Mouse (Mus musculus) cerebellum, postnatal 25 days (tissue): ENCODE data around the gene Tsen2.

Experiments
- DNase-seq, 2 experiments: peaks; one replicate each; pipeline ENCODE4 v3.0.0; 2021; ENCODE audit warnings: mixed read lengths in 2 of 2

The Tsen2 gene

GRCm38 (mm10) chr6:115544442-115544970 lies at the start of gene Tsen2:
Gene Tsen2 (plus strand): TSS chr6:115544664.
- DNase-seq, result peak; percentile 97 to 98

DNA sequence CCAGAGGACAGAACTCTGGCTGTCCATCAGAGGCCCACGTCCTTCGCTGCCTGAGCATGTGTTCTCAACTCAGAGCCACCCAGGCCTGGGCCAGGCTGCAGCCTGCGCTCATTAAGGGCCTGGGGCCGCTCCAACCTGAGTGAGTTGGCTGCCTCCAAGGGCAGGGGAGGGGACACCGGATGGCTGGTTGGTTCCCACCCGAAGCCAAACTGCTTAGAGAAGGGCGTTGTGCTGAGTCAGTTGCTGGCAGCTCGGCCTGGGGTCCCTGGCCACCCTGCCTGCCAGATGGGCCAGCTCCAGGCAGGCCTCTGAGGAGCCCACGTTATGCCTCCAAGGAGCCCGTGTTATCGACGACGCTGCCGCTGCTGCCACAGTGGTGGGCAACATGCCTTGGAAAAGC lies 44.9 kb upstream of the Tsen2 start:
- peak in 1 of 2 experiments; percentile 37 for DNase-seq

- DNase-seq, result no peak
Observed at GRCm38 (mm10) chr6:115500234-115500633, 44.2 kb upstream of the Tsen2 start.

- no peak for DNase-seq
Observed at GRCm38 (mm10) chr6:115501131-115501530, 43.3 kb upstream of the Tsen2 start.

DNA sequence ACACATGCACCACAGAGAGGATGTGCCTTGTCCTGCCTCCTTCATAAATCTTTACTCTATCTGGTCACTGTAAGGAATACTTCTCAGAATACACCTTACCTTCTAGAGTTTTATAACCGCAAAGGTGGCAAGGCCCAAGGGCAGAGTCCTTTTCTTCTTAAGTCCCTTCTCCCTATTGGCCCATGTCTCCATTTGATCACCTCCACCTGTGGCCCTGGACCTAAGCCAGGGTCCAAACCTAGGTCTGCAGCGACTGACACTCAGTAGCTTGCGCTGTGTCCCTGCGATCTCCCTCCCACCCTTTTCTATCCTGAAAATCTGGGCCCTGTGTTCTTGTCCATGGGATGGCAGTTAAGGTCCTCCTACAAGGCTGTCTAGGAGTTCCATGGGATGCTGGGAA lies 41.4 kb upstream of the Tsen2 start:
- no peak for DNase-seq

GRCm38 (mm10) chr6:115503549-115504159 lies 40.8 kb upstream of the Tsen2 start:
- DNase-seq, result no peak

DNA sequence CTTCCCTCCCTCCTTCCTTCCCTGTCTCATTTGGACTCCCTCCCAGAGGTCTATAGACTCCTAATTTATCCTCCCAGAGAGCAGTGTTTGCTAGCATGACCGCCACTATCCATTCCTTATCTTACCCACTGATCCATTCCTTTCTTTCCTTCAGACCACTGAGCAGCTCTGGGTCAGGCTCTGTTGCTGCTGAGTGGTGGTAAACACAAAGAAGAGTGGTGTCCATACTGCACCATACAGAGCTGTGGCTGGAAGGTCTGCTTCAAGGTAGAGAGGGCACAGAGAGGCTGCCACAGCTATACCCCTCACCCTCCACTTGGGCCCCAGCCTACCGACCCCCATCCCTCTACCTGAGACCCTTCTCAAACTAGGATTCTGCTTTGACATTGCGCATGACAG lies 40.3 kb upstream of the Tsen2 start:
- no peak for DNase-seq

DNA sequence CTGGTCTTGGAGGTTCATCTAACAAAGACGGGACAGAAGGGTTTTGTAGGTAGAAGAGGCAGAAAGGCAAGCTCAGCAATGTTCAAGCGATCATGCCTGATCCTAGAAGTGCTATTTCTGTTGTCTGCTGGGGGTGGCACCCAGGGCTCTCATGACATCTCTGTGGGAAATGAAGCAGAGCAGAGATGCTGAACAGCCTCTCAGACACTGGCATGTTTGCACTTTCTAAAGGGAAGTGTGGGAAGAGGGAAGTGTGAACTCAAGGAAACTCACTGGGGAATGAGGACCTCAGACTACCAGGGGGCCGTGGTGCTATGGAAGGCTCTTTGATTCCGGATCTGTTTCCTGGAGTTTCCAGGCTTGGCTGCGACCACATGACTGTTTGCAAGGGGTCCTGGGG lies 39.5 kb upstream of the Tsen2 start:
- DNase-seq, result no peak

DNA sequence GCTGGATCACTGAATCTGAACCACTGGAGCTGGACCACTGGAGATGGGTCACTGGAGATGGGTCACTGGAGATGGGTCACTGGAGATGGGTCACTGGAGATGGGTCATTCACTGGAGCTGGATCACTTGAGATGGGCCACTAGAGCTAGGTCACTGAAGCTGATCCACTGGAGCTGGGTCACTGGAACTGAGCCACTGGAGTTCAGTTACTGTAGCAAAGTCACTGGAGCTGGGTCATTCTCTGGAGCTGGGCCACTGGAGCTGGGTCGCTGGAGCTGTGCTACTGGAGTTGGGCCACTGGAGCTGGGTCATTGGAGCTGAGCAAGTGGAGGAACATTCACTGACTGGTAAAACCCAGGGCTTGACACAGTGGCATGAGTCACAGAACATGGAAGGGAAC lies 38.0 kb upstream of the Tsen2 start:
- DNase-seq, result no peak

- no peak for DNase-seq
Observed at GRCm38 (mm10) chr6:115511447-115511846, 33.0 kb upstream of the Tsen2 start.

- DNase-seq, result no peak
Observed at GRCm38 (mm10) chr6:115513207-115513606, 31.3 kb upstream of the Tsen2 start.

GRCm38 (mm10) chr6:115517904-115518303 lies 26.6 kb upstream of the Tsen2 start:
- DNase-seq, result no peak

DNA sequence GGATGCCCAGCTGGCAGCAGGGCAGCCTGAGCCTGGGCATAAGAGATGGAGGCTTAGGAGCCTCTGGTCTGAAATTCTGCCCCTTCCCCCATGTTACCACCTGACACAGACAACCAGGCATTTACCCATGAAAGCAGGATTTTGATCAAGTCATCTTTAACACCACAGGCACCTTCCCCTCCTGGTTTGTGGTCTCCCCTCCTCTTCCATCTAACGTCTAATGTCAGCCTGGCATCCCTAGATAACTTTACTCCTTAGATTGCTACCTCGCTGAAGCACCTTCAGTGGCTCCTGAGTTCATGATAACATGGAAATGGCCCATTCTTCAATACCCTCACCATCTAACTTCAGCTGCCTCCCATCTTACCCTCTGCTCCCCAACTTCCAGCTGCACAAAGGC lies 26.1 kb upstream of the Tsen2 start:
- DNase-seq, result no peak

GRCm38 (mm10) chr6:115519275-115519699 lies 25.2 kb upstream of the Tsen2 start:
- no peak for DNase-seq

GRCm38 (mm10) chr6:115521923-115522322 lies 22.5 kb upstream of the Tsen2 start:
- DNase-seq, result no peak

GRCm38 (mm10) chr6:115522691-115523146 lies 21.7 kb upstream of the Tsen2 start:
- no peak for DNase-seq

DNA sequence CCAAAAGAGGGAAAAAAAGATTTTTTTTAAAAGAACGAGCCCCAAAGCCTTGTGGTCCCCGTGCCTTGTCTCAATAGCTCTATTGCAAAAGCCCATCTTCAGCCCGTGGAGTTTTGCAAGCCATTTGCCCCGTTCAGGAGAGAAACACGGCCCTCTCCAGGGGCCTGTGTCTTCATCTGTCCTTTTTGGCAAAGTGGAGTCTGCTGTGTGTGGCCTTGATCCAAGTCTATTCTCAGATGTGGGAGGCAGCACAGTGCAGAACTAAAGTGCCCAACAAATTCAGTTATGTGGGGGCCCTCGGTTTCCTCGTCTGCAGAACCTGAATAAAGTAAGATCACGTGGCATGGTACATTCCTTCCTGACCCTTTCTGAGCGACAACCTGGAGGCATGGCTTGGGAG lies 21.3 kb upstream of the Tsen2 start:
- DNase-seq, result peak; percentile 64 to 74

- no peak for DNase-seq
Observed at GRCm38 (mm10) chr6:115524449-115524990, 19.9 kb upstream of the Tsen2 start.

DNA sequence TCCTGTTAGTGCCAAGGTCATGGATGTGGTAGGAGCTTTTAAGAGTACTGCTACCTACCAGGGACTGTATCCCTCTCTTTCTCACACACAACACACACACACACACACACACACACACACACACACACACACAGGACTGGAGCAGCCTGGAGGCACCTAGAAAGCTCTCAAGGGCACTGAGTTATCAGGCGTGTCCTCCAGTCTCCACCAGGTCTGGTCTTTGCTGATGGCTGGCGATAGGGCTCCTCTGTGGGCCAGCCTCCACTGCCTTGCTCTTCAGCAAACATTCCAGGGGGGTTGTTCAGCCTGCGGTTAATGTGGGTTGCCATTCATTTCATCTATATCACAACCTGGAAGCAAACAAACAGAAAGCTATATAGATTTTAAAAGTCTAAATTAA lies 17.0 kb upstream of the Tsen2 start:
- DNase-seq, result no peak

GRCm38 (mm10) chr6:115528372-115528771 lies 16.1 kb upstream of the Tsen2 start:
- DNase-seq, result no peak

DNA sequence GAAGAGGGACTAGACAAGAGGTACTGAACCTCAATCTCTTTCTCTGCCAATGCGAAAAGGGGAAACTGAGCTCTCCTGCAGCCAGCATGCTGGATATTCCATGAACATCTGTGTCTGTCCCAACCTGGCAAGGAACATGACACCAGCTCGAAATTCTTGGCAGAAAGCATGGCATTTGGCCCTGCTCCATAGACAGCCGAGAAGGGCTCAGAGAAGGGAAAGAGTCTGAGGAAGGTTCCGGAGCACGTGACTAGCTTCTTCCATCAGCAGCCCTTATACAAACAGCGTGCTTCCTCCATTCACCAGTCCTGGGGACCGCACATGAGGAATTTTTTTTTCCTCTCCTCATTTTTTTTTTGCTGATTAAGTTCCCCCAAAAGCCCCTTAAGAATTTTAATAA lies 9.8 kb upstream of the Tsen2 start:
- DNase-seq, result peak; percentile 44 to 64

- DNase-seq, result no peak
Observed at GRCm38 (mm10) chr6:115536169-115536568, 8.3 kb upstream of the Tsen2 start.

DNA sequence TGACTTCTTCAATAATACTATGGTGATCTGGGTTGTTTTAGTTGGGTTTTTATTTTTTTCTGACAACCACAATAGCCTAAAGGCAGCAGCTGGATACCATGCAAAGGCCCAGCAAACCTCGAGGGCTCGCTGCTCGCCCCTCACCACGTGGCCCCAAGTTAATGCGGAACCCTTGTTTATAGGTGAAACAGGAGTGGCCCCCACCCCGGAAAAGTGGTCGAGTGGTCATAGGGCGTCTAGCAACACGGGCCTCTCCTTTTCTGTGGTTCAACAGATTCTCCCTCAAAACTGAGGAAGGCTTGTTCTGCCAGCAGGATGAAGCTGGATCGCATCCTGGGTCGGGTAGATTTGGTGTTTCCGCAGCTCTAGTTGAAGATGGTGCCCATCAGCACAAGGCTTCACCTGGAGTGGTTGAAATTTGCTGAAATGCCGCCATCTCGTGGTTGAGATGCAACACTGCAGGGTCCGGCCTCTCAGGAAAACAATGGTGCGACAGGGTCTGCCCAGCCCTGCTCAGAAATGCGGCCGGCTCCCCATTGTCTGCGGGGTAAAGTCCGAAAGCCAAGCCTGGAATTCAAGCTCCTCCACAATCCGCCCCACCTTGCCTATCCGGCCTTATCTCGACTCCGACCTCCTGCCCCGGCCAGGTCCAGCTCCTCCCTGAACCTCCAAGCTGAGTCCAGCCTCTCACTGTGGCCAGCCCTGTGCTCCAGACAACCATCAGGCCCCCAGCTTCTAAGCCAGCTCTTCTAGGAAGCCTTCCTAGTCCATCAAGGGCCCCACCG lies 5.6 kb upstream of the Tsen2 start:
- DNase-seq, result peak; percentile 88 to 91
